Mouse (Mus musculus) spleen, adult 12 weeks (tissue): ENCODE measurements around the gene Nid2.
A peak's percentile ranks its signal among the peaks of the same experiment; 100 is the strongest.

Experiments used
- DNase-seq: peaks from one replicate; pipeline ENCODE4 v3.0.0; 2022; ENCODE audit warnings: low spot score

Gene Nid2

DNA sequence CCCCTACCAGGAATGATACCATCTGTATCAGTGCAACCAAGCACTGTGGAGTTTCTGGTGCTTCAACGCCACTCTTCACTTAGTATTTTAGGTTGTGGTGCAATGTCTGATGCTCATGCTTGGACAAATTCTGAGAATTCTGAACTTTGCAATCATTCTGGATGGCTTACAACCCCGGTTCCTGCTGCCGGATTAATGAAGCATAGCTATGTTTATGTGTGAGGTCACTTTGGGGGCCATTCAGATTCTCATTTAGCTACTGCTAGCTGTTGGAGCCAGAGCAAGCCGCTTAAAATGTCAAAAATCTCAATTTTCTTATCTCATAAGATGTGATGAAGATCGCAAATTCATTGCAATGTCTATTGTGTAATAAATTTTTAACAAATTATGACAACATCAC, 6.2 kb upstream of the Nid2 start:
- no peak for DNase-seq

DNA sequence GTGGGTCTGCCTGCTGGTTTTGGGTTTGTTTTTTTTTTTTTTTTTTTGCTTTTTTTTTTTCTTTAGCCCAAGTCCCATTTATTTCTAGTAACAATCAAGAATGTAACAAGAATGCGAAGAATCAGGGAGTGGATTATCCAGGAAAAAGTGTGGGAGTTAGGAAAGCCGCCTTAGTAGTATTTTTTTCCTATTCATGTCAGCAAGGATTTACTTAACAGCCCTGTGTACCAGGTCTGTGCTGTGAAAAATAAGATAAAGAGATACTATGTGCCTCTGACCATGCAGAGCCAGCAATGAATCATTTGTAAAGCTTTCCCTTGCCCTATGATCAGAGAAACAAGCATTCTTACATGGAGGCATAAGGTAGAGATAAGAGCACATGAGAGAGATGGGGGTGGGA, 4.8 kb upstream of the Nid2 start:
- no peak for DNase-seq

DNA sequence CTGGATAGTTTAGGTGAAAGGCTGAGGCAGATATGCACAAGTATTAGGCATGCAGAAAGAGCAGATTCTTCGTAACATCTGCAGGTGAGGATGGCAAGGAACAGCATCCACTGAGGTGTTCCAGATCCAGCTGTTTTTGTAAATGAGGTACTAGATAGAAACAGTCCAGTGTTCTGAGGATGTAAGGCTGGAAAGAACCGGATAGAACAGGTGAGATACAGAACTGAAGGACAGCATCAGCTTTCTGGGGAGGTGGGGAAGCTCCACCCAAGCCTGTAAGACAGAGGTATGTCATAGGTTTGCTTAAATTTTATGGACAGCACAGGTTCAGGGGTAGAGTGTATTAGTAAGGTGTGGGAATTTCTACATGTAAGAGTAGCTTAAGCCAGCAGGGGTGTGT, 4.3 kb upstream of the Nid2 start:
- no peak for DNase-seq

DNA sequence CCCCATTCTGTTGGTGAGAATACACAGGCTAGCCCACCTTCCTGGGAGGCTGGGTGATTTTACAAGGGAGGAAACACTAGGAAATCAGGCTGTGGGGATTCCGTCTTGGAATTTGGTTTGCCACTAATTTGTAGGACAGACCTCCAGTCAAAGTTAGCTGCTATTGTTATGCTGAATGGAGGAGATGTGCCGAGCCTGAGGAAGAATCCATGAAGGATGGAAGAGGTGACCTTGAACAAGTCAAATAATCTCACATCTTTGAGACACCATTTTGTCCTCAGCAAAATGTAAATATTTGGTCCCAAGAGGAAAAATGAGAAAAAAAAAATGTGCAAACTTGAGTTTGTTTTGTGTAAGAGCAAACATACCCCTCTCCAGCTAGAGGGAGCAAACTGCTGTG, 1.3 kb upstream of the Nid2 start:
- DNase-seq, result no peak

DNA sequence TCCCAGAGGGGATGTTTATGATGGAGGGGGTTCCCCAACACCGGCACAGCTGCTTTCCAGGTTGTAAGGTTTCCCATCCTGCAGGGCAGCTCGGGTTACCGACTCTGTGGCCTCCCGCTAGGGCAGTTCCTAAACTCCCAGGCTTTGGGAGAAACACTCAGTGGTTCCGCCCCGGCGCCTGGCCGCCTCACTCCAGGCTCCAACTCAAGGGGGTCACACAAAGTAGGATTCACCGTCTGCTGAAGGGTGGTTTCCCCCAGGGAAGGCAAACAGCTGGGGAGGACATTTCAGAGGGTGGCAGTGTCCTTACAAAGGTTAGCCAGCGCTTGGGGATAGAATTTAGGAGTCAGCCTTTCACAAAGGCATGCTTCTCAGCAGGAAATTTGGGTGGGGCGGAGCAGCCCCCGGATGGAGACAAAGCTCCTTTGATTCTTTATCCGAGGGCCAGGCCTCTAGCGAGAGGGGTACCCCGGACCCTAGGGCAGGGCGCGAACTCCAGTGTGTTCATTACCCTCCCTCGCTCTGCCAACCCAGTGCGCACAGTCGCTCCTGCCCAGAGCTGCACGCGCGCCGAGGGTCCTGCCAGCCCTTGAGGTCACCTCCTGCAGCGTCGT, 547 bp upstream of the Nid2 start:
- no peak for DNase-seq

DNA sequence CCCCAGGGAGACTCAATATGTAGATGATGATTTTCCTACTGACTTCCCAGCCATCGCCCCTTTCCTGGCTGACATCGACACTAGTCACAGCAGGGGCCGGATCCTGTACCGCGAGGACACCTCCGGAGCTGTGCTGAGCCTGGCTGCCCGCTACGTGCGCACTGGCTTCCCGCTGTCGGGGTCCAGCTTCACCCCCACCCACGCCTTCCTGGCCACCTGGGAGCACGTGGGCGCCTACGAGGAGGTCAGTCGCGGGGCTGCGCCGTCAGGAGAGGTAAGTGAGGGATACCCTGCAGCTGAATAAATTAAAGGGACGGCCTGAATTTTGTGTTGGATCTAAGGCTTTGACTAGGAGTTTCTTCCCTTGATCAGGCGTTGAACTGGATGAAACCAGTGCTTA, 1.2 kb downstream of the Nid2 start:
- DNase-seq, result no peak

DNA sequence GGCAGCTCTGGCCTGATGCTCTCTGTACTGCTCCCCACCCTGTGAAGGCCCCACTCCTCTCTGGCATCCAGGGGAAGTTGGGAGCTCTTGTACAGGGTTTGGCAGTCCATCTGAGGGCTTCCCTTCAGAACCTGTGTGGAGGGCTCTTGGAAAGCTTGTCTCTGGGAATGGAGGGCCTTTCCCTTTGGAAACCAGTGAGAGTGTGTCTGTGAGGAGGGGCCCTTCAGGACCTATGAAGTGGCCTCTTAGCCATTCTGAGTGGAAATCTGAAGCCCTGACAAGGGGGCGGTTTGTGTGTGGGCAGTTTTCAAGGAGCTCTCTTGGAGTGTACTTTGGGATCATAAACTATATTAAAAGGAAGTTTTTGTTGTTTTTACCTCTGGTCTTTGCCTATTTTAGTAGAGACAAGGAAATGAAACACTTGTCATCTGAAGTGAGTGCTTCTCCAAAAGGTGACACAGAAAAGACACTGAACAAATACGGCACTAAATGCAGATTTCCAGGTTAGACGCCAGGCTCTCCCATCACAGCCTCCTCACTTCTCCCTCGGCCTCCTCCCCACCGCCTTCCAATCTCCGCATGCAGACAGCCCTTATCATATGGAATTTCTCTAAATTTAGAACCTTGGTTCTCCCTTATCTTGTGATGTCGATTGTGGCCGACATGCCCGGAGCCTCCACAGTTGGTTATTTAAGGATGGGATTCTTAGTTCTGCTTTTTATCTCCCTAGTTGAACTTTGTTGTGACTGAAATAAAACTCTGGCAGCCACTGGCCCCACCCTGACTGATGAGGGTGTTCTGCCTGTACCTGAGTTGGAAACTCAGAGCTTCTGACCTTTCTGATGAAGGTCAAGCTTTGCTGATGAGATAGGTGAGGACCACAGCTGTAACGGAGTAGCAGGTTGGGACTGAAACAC, 8.5 kb downstream of the Nid2 start:
- no peak for DNase-seq

DNA sequence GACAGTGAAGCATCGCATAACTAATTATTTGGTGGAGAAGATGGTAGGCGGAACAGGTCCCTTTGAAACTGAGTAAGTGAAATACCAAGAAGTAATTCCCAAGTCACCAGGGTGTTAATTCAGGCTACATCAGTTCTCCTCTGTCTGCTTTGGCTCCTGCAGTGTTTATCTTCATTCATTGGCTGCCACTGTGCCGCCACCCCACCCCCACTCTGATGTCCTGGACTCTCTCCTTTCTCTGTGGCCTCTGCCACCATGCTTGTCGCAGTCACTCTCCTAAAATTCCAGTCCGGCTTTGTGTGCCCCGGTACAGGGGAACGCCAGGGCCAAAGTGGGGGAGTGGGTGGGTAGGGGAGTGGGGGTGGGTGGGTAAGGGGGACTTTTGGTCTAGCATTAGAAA, 9.7 kb downstream of the Nid2 start:
- DNase-seq, result no peak

DNA sequence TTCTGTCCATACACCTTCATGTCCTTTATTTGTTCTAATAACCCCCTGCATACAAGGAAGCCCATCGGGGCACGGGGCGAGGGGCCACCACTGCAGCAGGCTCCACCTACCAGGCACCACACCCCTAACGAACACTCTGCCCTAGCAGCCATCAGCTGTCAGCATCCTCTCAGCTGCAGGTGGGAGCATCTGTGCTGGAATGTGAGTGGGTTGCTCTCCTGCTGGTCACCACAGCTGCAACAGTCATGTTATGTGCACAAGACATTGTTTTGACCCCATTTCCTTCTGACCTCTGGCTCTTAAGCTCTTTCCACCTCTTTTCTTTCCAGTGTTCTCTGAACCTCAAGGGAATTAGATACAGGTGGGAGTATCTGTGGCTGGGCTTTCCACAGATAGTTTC, 10.9 kb downstream of the Nid2 start:
- no peak for DNase-seq

DNA sequence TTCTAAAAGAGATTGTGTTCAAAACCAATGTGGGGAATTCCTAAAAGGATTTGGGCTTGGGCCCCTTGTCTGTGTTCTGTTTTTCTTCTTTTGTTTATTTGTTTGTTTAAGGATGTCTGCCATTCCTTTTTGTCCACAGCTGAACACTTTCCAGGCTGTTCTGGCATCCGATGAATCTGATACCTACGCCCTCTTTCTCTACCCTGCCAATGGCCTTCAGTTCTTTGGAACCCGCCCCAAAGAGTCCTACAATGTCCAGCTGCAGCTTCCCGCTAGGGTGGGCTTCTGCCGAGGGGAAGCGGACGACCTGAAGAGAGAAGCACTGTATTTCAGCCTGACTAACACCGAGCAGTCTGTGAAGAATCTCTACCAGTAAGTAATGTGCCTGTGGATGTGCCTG, 12.5 kb downstream of the Nid2 start:
- DNase-seq, result no peak

DNA sequence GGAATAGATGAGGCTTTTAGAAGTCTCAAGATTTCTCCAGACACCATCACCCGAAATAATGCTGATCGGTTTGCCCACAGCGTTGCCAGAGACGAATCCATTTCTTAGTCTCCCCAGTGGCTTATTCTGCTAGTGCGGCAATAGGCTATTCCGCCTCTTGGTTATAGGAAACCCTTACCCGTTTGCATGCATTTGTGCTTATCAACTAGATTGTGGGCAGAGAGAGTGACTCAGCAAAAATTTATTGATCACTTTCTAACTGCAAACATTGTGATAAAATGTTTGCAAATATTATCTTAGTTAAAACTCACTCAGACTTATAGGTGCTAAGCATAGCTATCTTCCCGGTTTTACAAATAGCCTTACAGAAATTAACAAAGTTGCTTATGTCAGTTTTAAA, 13.3 kb downstream of the Nid2 start:
- DNase-seq, result no peak

DNA sequence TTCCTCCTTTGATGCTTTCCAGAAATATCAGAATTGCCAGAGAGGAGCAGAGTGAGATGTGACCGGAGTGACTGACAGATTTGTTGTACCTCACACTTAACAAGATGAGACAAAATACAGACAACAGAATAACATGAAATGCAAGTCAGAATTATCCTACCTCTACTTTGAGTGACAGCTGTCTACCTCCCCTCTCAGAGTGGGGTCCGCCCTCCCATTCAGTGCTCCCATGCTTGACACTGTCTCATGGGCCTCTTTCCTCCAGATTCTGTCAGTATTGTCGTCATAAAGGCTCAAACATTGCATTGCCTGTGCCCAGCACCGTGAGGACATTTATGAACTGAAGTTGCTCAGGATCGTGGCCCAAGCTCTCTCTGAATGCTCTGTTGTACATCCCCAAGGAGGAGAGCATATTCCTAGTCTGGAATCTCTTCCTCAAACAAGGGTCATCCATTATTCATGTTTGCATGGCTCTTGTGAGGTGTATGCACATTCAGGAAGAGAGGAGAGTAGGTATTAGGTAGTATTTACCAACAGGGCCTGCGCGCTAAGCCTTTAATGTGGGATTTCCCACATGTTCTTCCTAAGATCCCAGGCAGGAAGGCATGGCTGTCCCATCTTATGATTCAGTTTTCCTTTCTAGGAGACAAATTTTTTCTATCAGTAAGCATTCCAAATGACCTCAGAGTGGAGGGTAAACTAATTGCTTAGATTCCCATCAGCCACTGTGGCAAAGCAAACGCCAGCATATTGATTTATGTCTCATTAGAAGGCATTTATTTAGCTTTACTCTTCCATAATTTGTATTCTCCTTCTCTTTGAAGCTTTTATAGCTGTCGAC, 14.7 kb downstream of the Nid2 start:
- no peak for DNase-seq

DNA sequence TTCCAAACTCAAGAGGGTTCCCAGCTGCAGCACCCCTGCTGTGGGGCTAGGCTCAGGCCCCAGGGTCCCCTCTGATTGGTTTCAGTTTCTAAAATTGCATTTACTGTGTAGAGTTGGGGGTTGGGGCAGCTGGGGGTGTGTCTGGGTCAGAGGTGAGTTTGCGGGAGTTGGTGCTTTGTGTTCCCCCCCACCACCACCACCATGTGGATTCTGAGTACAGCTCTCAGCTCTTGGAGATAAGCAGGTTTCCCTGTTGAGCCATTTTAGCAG, 15.2 kb downstream of the Nid2 start:
- DNase-seq, result no peak

DNA sequence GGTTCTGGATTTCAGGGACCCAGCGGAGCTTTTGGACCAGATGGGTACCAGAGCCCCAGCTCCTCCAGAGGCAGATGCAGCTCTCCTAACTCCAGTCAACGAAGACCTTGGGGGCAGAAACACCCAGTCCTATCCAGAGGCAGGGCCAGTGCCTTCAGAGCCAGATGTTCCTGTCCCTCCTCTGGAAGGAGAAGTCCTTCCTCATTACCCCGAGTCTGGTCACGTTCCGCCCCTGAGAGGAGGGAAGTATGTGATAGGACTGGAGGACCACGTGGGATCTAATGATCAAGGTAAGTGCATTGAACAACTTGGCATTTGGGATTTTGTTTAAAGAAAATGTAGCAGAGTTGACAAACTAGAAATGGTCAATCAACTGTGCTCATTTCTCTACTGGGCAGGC, 17.6 kb downstream of the Nid2 start:
- no peak for DNase-seq

DNA sequence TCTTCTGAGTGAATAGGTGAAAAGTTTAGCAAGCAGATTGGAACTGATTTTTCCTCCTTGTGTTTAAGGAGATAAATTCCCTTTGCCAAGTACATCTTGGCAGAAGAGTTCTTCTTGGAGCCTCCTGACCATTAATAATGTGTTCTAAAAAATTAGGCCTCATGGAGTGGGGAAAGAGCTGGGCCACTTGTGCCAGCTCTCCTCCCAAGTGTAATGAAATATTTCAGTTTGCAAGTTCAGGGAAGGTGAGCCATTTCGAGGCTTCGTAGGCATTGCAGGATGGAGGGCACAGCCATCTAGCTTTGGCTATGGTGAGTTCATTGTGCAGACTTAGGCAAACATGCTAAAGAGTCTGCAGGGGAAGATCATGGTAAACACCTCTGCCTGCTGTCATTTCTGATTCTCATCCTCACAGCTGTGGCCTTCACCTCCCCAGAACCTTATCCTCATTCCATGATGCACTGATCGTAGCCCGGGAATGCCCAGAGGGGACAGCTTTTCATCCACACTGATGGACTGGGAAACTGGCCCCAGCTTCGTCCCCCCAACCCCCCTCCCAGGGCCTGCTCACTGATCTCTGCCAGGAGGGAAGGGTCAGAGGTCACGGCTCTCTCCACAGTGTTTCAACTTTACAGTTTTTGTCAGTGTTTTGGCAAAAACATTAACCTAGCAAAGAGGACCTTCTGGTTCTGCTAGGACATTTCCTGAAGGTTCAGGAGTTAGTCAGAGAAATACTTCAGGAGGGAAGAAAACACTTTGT, 18.6 kb downstream of the Nid2 start:
- no peak for DNase-seq

DNA sequence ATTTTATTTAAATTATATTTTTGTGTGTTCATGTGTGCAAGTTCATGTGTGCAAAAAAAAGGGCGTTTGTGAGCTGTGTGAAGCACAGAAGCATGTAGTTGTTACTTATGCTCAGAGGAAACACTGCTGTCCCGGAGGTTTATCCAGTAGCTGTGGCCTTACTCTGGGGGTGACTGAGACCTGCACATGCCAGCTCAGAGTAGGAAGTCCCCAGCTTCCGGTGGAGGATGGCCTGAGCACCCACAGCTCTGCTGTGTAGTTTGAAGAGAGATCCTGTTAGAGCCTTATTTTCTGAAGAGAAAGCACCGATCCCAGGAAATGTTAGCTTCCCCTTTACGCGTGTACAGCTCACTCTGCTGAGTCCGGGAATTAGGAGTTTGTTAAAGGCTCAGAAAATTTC, 20.1 kb downstream of the Nid2 start:
- no peak for DNase-seq

DNA sequence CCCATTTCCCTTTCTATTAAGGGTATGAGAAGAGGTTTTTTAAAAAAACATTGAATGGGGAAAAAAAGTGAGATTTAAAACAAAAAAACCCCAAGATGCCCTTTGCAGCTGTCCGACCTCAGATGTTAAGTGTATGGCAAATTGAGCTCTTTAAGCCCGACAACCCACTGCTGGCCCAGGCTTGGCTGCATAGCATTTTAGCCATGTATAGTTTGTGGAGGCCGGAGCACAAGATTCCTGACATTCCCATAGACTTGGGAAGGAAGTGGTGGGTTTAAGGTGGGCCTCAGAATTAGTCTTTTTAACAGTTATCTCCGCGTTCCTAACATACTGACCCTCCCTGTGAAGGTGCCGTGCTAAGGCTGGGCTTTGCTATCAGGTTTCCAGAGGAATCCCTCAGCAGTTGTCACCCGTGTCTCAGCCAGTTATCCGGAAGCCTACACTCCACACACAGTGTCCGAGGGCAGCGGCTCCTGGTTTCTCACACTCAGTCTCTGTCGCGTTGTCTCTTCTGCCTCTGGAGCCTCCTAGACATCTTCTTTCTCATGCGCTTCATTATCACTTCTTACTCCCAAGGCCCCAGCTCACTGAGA, 23.1 kb downstream of the Nid2 start:
- no peak for DNase-seq

DNA sequence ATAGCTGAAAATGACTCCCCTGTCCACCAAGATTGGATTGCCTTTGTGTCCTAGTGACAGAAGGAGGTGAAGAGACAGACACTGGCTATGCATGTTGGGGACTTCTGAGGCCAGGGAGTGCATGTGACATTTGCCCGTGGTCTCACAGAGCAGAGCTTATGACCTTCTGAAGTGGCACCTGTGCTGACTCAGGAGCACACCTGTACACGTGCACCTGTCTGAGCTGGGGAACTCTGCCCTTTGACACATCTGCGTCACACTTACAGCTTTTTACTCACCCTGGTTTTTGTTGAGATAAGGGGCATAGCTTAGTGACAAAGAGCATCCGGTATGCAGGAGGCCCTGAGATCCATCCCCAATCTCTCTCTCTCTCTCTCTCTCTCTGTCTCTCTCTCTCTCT, 24.4 kb downstream of the Nid2 start:
- no peak for DNase-seq

DNA sequence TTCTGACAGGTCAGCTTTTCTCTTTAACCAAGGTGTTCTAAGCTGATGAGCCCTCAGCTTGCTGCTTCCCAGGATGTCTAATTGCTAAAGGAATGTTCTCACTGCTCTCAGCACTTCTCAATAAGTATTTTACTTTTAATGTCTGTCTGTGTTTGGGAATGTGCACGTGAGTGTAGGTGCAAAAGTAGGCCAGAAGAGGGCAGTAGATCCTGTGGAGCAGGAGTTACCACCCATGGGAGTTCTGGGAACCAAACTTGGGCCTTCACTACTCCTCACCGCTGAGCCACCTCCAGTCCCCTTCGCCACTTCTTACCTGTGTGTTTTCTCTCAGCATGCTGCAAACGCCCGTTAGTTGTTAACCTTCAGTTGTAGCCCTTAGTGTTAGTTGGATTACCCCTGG, 25.1 kb downstream of the Nid2 start:
- no peak for DNase-seq

DNA sequence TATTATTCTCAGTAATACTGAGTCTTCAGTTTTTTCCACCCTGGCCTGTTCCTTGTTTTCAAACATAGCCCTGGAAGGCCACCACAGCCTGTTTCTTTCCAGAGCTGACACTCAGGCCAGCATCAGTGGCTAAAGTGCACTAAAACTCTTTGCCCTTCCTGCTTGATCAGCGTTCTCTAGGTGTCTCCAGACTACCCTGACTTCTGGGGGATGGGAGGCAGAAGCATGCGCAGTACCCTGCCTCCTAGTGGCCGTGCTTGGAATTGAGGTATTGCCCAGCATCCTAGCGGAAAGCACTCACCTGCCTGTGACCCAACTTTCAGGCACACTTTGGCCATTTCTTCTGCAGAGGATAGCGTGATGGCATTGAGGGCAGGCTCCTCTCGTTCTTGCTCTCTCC, 25.8 kb downstream of the Nid2 start:
- peak; percentile 6 for DNase-seq

DNA sequence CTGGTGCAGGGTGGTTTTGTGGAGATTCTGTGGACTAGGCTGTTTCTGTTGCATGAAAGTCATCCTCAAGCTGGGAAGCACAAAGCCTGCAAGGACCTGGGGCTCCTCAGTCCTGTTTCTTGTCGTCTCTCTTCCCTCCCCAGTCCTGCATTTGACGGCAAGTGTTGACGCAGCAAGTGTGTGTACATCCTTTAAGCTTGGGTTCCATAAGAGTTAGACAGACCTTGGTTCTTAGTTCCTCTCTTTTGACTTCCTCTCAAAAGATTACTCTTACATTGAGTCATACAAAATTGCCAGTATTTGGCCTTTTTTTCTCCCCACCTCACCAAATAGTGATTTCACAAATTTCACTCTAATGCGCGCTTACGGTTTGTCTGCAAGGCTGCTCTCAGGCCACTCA, 26.3 kb downstream of the Nid2 start:
- no peak for DNase-seq

DNA sequence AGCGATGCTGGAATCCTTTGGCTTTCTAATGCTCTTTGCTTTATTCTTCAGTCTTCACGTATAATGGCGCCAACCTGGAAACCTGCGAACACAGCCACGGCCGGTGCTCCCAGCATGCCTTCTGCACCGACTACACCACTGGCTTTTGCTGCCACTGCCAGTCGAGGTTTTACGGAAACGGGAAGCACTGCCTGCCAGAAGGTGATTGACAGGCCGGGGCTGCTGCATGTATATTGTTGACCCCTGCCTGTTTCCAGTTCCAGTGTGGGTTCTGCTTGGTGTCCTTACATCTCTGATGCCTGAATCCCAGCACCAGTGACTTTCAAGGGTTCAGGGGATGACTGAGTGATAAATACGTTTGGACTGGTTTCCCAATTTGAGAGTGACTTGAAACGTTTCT, 26.9 kb downstream of the Nid2 start:
- DNase-seq, result no peak
